Mouse (Mus musculus): ENCODE results near the gene Kat2a. TPM values are rescaled to one million over a fixed set of nuclear protein-coding genes. Genes with fewer than 3 reads are reported as not detected.

The Kat2a gene
- polyA plus RNA-seq, 1 experiment: 30.5 TPM

DNA sequence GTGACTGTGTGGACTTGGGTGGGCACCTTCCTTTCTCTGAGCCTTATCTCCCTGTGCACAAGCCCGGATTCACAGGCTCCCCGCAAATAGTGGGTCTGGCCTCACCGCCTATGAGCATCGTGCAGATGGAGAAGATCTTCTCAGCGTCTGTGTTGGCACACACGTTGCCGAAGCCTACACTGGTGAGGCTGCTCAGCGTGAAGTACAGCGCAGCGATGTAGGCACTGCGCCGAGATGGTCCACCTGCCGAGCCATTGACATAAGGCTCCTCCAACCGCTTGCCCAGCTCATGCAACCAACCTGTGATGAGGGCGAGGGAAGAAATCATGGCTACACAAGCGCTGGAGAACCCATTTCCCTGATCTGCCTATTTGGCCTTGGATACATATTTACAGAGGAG, 37.9 kb upstream of the Kat2a start:
- peaks cover 79% of the 10 kb centered on the region for H3K27me3 ChIP-seq (replicated peaks)
- TF ChIP-seq GATA1 (IDR thresholded peaks at IDR 0.05; ENCODE audit: borderline replicate concordance, low read length) (no peak), FLI1 (IDR thresholded peaks at IDR 0.05; ENCODE audit: low read length) (no peak)
- H3K36me3 ChIP-seq (replicated peaks; ENCODE audit: low read length): no peaks in the 10 kb centered on the region
- H3K4me1 ChIP-seq: peaks cover 23% of the 10 kb centered on the region
- H3K4me3 ChIP-seq (replicated peaks): peak overlapping the region; percentile 8
- peaks cover 3% of the 10 kb centered on the region for H3K9me3 ChIP-seq

DNA sequence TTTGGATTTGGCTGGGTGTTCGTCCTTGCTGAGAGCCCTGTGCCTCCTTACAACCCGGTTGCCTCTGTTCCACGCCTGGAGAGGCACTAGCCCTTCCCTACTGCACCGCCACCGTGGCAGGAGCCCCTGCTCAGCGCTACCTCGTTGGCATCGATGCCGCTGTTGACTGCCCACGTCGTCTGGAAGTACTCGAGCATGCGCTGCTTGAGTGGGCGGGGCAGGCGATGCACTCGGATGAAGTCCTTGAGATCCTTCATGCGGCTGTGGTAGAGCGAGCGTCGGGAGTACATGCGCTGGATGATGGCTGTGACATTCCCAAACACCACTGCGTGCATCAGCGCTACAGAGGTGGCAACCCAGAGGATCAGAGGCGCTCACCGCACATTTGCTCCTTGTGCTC, 37.2 kb upstream of the Kat2a start:
- Histone ChIP-seq H3K27me3 (replicated peaks) (peaks cover 74% of the 10 kb centered on the region), H3K36me3 (replicated peaks; ENCODE audit: low read length) (no peaks in the 10 kb centered on the region), H3K9me3 (peaks cover 3% of the 10 kb centered on the region), H3K4me3 (replicated peaks) (peak overlapping the region; percentile 57), H3K4me1 (peaks cover 24% of the 10 kb centered on the region)
- no peak for TF ChIP-seq FLI1 (IDR thresholded peaks at IDR 0.05; ENCODE audit: low read length)

GRCm38 (mm10) chr11:100748620-100749019, 36.4 kb upstream of the Kat2a start:
- Histone ChIP-seq H3K27me3 (replicated peaks) (peaks cover 69% of the 10 kb centered on the region), H3K9me3 (peaks cover 3% of the 10 kb centered on the region), H3K4me3 (replicated peaks) (no peak overlapping the region), H3K4me1 (peaks cover 19% of the 10 kb centered on the region), H3K36me3 (replicated peaks; ENCODE audit: low read length) (no peaks in the 10 kb centered on the region)
- no peak for TF ChIP-seq GATA1 (IDR thresholded peaks at IDR 0.05; ENCODE audit: borderline replicate concordance, low read length)
- no peak for TF ChIP-seq FLI1 (IDR thresholded peaks at IDR 0.05; ENCODE audit: low read length)

- H3K9me3 ChIP-seq: peaks cover 3% of the 10 kb centered on the region
- no peak overlapping the region for H3K4me3 ChIP-seq (replicated peaks)
- TF ChIP-seq FLI1 (IDR thresholded peaks at IDR 0.05; ENCODE audit: low read length): no peak
- TF ChIP-seq GATA1 (IDR thresholded peaks at IDR 0.05; ENCODE audit: borderline replicate concordance, low read length): no peak
- peaks cover 23% of the 10 kb centered on the region for H3K4me1 ChIP-seq
- H3K36me3 ChIP-seq (replicated peaks; ENCODE audit: low read length): no peaks in the 10 kb centered on the region
- H3K27me3 ChIP-seq (replicated peaks): peaks cover 58% of the 10 kb centered on the region
Observed at GRCm38 (mm10) chr11:100747114-100747513, 34.8 kb upstream of the Kat2a start.

DNA sequence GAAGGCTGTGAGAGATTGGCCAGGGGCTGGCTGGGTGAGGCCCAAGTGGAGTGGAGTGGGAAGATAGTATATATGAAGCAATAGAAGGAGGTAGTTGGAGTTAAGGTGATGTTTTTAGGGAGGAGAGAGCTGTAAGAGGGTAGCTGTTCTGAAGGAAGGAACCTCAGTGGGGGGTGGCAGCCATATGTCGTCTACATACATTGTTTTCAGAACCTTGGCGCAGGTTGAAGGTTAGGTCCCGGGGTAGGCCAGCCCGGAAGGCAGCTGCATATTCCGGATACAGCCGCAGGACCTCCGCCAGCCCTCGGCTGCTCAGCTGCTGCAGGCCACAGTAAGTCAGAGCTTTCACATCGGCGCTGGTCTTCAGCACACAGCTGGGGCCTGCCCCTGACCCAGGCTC, 34.3 kb upstream of the Kat2a start:
- no peak for TF ChIP-seq GATA1 (IDR thresholded peaks at IDR 0.05; ENCODE audit: borderline replicate concordance, low read length)
- TF ChIP-seq FLI1 (IDR thresholded peaks at IDR 0.05; ENCODE audit: low read length): no peak
- Histone ChIP-seq H3K4me3 (replicated peaks) (no peak overlapping the region), H3K4me1 (peaks cover 23% of the 10 kb centered on the region), H3K9me3 (peaks cover 2% of the 10 kb centered on the region), H3K27me3 (replicated peaks) (peaks cover 53% of the 10 kb centered on the region), H3K36me3 (replicated peaks; ENCODE audit: low read length) (no peaks in the 10 kb centered on the region)

- Histone ChIP-seq H3K27me3 (replicated peaks) (peaks cover 48% of the 10 kb centered on the region), H3K4me1 (peaks cover 18% of the 10 kb centered on the region), H3K9me3 (no peaks in the 10 kb centered on the region), H3K36me3 (replicated peaks; ENCODE audit: low read length) (no peaks in the 10 kb centered on the region), H3K4me3 (replicated peaks) (no peak overlapping the region)
- no peak for TF ChIP-seq GATA1 (IDR thresholded peaks at IDR 0.05; ENCODE audit: borderline replicate concordance, low read length)
- no peak for TF ChIP-seq FLI1 (IDR thresholded peaks at IDR 0.05; ENCODE audit: low read length)
Observed at GRCm38 (mm10) chr11:100745085-100745484, 32.8 kb upstream of the Kat2a start.

GRCm38 (mm10) chr11:100741348-100741747, 29.1 kb upstream of the Kat2a start:
- Histone ChIP-seq H3K36me3 (replicated peaks; ENCODE audit: low read length) (no peaks in the 10 kb centered on the region), H3K9me3 (no peaks in the 10 kb centered on the region), H3K27me3 (replicated peaks) (peaks cover 14% of the 10 kb centered on the region), H3K4me3 (replicated peaks) (no peak overlapping the region), H3K4me1 (peaks cover 31% of the 10 kb centered on the region)
- TF ChIP-seq FLI1 (IDR thresholded peaks at IDR 0.05; ENCODE audit: low read length) (no peak), GATA1 (IDR thresholded peaks at IDR 0.05; ENCODE audit: borderline replicate concordance, low read length) (no peak)

DNA sequence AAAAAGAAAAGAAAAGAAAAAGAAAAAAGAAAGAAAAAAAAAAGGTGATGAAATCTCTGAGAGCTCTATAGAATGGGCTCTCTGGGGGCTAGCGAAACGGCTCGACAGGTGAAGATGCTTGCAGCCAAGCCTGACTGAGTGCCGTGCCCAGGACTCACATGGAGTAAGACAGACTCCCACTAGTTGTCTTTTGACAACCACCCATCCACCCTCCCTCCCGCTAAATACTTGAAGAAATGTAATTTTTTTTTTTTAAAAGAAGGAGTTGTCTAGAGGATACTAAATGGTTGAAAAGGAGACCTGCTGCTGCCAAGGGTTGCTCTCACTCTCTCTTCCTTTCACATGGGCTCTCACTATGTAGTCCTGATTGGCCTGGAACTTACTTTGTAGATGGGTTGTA, 26.5 kb upstream of the Kat2a start:
- peaks cover 50% of the 10 kb centered on the region for H3K4me1 ChIP-seq
- peaks cover 14% of the 10 kb centered on the region for H3K36me3 ChIP-seq (replicated peaks; ENCODE audit: low read length)
- H3K4me3 ChIP-seq (replicated peaks): peak overlapping the region; percentile 99
- H3K9me3 ChIP-seq: no peaks in the 10 kb centered on the region
- TF ChIP-seq GATA1 (IDR thresholded peaks at IDR 0.05; ENCODE audit: borderline replicate concordance, low read length) (no peak), FLI1 (IDR thresholded peaks at IDR 0.05; ENCODE audit: low read length) (no peak)
- no peaks in the 10 kb centered on the region for H3K27me3 ChIP-seq (replicated peaks)

- peak within 1 kb of the TSS; percentile 99 for H3K4me3 ChIP-seq (replicated peaks)
- H3K27me3 ChIP-seq (replicated peaks): no peaks in the 10 kb centered on the region
- TF ChIP-seq GATA1 (IDR thresholded peaks at IDR 0.05; ENCODE audit: borderline replicate concordance, low read length) (peak; percentile 60; the same call in 1 of the 3 replicates), FLI1 (IDR thresholded peaks at IDR 0.05; ENCODE audit: low read length) (peak; percentile 58; the same call in 1 of the 2 replicates)
- peaks cover 20% of the 10 kb centered on the region for H3K36me3 ChIP-seq (replicated peaks; ENCODE audit: low read length)
- H3K4me1 ChIP-seq: peaks cover 56% of the 10 kb centered on the region
- H3K9me3 ChIP-seq: no peaks in the 10 kb centered on the region
Observed at GRCm38 (mm10) chr11:100738066-100738604, 25.9 kb upstream of the Kat2a start, which contains the start of gene Rab5c. Rab5c (minus strand) TSS chr11:100738215.

GRCm38 (mm10) chr11:100737105-100737733, 25.0 kb upstream of the Kat2a start:
- Histone ChIP-seq H3K9me3 (no peaks in the 10 kb centered on the region), H3K36me3 (replicated peaks; ENCODE audit: low read length) (peaks cover 29% of the 10 kb centered on the region), H3K27me3 (replicated peaks) (no peaks in the 10 kb centered on the region), H3K4me3 (replicated peaks) (peak overlapping the region; percentile 99), H3K4me1 (peaks cover 62% of the 10 kb centered on the region)
- TF ChIP-seq FLI1 (IDR thresholded peaks at IDR 0.05; ENCODE audit: low read length): no peak
- TF ChIP-seq GATA1 (IDR thresholded peaks at IDR 0.05; ENCODE audit: borderline replicate concordance, low read length): no peak; the same call in 2 of the 3 replicates
